Mouse (Mus musculus): ENCODE measurements around the gene Xylt1. TPM values are rescaled to one million over a fixed set of nuclear protein-coding genes. Genes with fewer than 3 reads are reported as not detected.

The Xylt1 gene
- total RNA-seq, 4 experiments from 2014 or later, result 6.1 to 9.9 (median 7.3) TPM

DNA sequence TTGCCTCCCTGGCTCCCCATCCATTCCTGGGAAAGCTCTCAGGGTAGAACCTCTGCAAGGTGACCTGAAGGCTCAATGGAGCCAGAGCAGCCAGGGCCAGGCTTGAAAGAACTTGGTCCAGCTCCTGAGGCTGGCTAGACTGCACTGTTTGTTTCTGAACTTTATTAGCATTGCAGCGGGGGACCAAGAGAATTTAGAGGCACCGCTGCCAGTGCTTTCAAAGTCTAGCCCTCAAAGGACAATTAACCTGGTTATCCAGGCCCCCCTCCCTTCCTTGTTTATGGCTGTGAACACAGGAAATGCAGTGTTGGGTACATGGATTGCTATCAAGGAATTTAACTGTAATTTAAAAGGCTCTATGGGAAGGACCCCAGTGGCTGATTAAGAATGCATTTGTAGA, 177.4 kb downstream of the Xylt1 start:
- no peak for DNase-seq (ENCODE audit: low spot score in 2 of 2)

- DNase-seq (ENCODE audit: low spot score in 2 of 2), result no peak
Observed at GRCm38 (mm10) chr7:117559051-117559450, 178.3 kb downstream of the Xylt1 start.

- DNase-seq (ENCODE audit: low spot score in 2 of 2), result no peak
Observed at GRCm38 (mm10) chr7:117563939-117564499, 183.2 kb downstream of the Xylt1 start.

- DNase-seq (ENCODE audit: low spot score in 2 of 2), result no peak
Observed at GRCm38 (mm10) chr7:117564627-117565026, 183.8 kb downstream of the Xylt1 start.

- DNase-seq (ENCODE audit: low spot score in 2 of 2), result no peak
Observed at GRCm38 (mm10) chr7:117566115-117566514, 185.3 kb downstream of the Xylt1 start.

GRCm38 (mm10) chr7:117566833-117567232, 186.1 kb downstream of the Xylt1 start:
- DNase-seq (ENCODE audit: low spot score in 2 of 2), result no peak

DNA sequence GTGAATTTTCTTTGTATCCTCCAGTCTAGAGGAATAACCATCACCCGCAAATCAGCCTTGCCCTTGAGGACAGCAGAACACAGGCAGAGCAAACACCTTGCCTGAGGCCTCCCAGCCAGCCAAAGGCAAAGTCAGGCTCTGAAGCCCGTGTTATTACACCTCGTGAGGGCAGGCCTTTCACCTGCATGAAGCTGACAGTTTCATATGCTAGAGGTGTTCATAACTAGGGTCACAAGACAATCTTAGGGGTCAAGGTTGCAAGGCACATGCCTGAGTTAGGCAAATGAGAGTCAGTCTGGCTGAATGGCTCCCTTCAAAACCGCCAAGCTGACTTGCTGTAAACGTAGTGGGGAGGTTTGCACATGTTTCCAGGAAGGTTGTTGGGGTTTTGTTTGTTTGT, 186.5 kb downstream of the Xylt1 start:
- DNase-seq (ENCODE audit: low spot score in 2 of 2), result no peak

GRCm38 (mm10) chr7:117567653-117568340, 187.0 kb downstream of the Xylt1 start:
- no peak for DNase-seq (ENCODE audit: low spot score in 2 of 2)

GRCm38 (mm10) chr7:117571131-117571530, 190.4 kb downstream of the Xylt1 start:
- DNase-seq (ENCODE audit: low spot score in 2 of 2), result no peak

DNA sequence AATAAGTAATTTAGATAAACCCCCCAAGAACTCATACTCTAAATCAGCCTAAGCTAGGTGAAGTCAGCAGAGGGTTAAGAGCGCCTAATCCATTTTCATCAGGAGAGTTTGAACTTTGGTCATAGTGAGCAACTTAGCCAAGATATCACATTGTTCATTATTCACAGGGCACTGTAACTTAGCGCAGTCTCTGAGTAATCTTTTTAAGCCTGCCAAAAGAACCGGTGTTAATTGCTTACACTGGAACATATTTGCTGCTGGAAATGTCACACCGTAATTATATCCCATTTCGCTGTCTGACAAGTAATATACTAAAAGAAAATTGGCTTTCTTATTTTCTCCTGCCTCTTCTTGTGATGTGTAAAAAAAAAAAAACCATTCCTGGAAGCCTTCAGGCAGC, 190.9 kb downstream of the Xylt1 start:
- no peak for DNase-seq (ENCODE audit: low spot score in 2 of 2)

DNA sequence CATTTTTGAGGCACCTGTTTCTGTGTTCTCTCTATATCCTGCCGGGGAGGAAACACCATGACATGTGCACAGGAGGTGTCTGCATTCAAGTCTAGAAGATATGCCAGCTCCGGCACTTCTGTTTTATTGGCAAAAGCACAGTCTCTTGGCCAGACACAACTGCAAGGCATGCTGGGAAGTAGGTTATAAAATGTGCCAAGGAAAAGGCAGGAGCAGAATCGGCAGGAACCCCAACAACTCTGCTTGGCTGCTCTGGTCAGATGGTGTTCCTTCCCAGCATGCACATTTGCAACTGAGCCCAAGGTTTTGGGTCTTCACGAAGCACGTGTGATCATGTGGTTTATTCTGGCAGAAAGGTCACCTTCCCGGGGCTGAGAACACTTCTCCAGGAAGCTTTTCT, 192.4 kb downstream of the Xylt1 start:
- no peak for DNase-seq (ENCODE audit: low spot score in 2 of 2)

DNA sequence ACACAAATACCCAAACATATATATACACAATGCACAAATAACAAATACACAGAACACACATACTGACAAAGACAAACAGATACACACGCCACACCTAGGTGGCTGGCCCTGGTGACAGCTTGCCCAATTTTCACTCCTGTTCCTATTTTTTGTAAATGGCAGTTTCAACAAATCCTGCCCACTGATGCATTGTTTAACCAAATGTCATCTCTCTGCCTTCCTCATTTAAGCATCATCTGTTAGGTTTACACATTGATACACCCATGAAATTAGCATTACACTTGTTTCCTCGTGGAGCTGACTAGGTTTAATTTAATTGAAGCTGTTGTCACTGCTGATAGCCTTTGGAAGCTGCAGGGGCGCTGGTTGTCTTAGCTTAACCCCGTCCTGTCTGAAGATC, 194.6 kb downstream of the Xylt1 start:
- DNase-seq (ENCODE audit: low spot score in 2 of 2), result no peak

GRCm38 (mm10) chr7:117577035-117577434, 196.3 kb downstream of the Xylt1 start:
- no peak for DNase-seq (ENCODE audit: low spot score in 2 of 2)

DNA sequence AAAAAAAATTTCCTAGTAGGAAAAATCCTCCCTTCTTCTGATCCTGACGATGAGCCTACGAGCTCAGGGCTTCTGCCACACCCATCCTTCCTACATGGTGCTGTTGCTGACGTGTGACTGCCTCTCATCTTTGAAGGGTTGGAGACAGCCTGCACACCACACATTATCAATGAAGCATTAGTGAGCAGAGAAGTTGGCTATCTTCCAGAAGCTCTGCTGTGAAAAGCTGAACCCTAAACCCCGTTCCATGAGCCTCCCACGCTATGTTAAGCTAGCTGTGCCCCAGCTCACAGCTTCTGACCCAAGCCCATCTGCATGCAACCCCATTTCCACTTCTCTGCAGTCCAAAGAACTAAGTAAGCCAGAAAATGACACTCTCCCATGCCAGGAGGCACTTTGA, 204.4 kb downstream of the Xylt1 start:
- DNase-seq (ENCODE audit: low spot score in 2 of 2), result no peak

- no peak for DNase-seq (ENCODE audit: low spot score in 2 of 2)
Observed at GRCm38 (mm10) chr7:117586811-117587210, 206.0 kb downstream of the Xylt1 start.

GRCm38 (mm10) chr7:117587234-117587929, 206.6 kb downstream of the Xylt1 start:
- no peak for DNase-seq (ENCODE audit: low spot score in 2 of 2)

GRCm38 (mm10) chr7:117588426-117588825, 207.6 kb downstream of the Xylt1 start:
- no peak for DNase-seq (ENCODE audit: low spot score in 2 of 2)

- DNase-seq (ENCODE audit: low spot score in 2 of 2), result no peak
Observed at GRCm38 (mm10) chr7:117589359-117589758, 208.6 kb downstream of the Xylt1 start.

- DNase-seq (ENCODE audit: low spot score in 2 of 2), result no peak
Observed at GRCm38 (mm10) chr7:117589820-117590219, 209.0 kb downstream of the Xylt1 start.

DNA sequence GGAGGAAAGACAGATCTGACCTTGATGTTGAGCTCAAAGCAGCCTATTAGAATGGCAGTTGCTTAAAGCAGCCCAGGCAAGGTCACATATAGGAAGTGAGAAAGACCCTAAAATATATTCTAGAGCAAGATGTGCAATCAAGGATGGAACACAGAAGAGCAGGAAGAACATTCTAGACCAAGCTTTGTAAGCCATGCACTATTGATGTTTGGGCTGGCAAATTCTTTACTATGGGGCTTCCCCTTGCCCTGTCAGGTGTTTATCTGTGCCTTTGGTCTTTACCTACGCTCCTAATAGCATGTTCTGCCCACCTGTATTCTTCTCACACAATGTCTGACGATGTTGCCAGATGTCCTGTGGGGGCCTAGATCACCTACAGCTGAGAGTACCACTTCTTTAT, 213.4 kb downstream of the Xylt1 start:
- DNase-seq (ENCODE audit: low spot score in 2 of 2), result no peak

DNA sequence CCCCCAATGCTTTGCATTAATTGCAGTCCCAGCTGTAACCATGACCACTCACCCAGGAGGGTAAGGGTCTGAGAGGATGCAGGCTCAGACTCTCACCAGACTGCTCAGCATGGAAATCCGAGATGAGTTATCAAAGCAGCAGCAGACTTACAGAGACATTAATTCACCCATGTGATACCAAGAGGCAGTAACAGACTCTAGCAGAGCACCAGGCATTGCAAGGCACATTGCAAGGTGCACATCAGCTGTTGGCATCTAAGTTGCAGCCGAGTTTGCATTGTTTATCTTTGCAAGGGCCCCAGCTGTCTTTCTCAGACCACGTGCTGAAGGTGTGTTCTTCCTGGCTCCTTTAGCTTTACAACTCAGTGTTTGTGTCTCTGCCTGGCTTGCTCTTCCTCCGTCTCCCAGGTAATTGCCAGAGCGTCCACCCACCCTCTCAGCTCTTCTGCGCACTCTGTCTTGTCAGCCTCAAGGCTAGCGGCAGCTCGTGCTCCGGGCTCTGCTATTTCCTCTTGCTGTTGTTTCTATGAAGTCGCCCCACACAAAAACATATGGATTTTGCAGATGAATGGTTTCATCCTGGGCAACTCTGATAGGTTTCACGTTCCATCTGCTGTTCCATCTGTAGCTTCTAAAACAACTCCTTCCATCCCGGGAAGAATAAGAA, 214.4 kb downstream of the Xylt1 start:
- no peak for DNase-seq (ENCODE audit: low spot score in 2 of 2)

DNA sequence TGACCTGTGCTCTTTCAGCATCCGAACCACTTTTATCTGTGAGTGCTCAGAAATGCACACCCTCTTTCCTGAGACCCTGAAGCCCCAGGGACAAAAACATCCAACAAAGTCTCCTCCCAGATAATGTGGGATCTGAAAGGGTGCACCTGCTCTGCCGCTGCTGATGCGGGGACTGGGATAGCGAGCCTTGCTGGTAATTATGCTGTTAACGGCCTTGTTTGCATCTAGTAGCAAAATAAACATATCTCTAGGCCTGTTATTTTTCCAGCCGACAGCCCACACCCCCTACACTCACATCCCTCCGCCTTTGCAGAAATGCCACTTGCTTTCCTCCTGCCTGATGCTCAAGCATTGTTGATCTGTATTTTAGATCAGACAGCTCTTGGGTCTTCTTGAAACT, 219.7 kb downstream of the Xylt1 start:
- no peak for DNase-seq (ENCODE audit: low spot score in 2 of 2)

All from gastrocnemius, adult 8-10 months (tissue).